Mouse (Mus musculus): ENCODE measurements around the gene Rab35. TPM values are rescaled to one million over a fixed set of nuclear protein-coding genes. Genes with fewer than 3 reads are reported as not detected.

Rab35 gene
- total and polyA plus RNA-seq, 2 experiments, result 5.5 to 21.3 TPM

DNA sequence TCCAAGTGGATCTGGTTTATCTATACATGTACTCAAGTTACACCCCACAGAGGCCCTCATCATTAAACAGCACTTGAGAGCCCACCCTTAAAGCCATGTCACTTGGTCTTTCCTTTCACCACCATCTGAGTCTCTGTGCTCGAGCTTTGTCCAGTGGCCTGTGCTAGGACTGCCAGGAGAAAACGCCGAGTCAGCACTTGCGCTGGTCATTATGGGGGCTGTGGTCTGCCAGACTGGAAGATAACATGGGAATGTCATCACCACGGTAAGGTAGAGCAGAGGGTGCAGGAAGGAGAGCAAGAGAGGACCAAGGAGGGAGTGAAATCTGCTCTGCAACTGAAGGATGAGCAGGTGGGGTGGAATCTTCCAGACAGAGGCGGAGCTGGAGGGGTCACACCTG is 26.6 kb downstream of the Rab35 start:
- Histone ChIP-seq H3K79me2 (ENCODE audit: control insufficient read depth, insufficient read depth, low read length) (no peaks in the 10 kb centered on the region), H3K27ac (replicated peaks; ENCODE audit: insufficient read depth, low read depth, low read length) (no peak overlapping the region), H3K9ac (ENCODE audit: low read depth, low read length) (no peak overlapping the region), H3K36me3 (ENCODE audit: control insufficient read depth, insufficient read depth, low read length) (no peaks in the 10 kb centered on the region), H3K4me1 (ENCODE audit: control insufficient read depth, insufficient read depth, low read length) (no peaks in the 10 kb centered on the region), H3K27me3 (ENCODE audit: control insufficient read depth, insufficient read depth, low read length) (no peaks in the 10 kb centered on the region), H3K4me3 (ENCODE audit: insufficient read depth, low read depth, low read length) (no peak overlapping the region)
- DNase-seq (ENCODE audit: extremely low read depth, low read depth, low spot score), result no peak
- no peak for TF ChIP-seq CTCF (IDR thresholded peaks at IDR 0.05; ENCODE audit: low read depth, low read length)
- TF ChIP-seq POLR2A (IDR thresholded peaks at IDR 0.05; ENCODE audit: extremely low read depth, insufficient read depth, low read length), result no peak
- WGBS, result 77% methylated on average over 6 of the region's 6 CpGs

DNA sequence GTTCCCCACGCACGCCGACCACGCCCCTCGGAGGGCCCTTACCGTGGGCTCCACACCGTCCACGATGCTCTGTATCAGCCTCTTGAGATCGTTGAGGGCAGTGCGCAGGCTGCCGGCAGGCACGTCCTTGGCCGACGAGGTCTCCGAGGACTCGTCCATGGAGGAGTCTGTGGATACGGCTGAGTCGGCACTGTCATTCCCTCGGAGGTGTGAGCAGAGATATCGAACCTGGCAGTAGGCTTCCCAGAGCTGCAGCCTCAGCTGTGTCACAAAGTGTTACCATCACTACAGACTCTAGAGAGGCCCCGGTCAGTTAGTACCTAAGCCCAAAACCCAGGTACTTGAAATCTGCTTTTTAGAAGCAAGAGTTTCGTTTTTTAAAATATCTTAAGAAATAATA is 30.9 kb downstream of the Rab35 start:
- no peak for TF ChIP-seq CTCF (IDR thresholded peaks at IDR 0.05; ENCODE audit: low read depth, low read length)
- no peak for TF ChIP-seq POLR2A (IDR thresholded peaks at IDR 0.05; ENCODE audit: extremely low read depth, insufficient read depth, low read length)
- Histone ChIP-seq H3K9ac (ENCODE audit: low read depth, low read length) (no peak overlapping the region), H3K4me1 (ENCODE audit: control insufficient read depth, insufficient read depth, low read length) (no peaks in the 10 kb centered on the region), H3K27me3 (ENCODE audit: control insufficient read depth, insufficient read depth, low read length) (no peaks in the 10 kb centered on the region), H3K36me3 (ENCODE audit: control insufficient read depth, insufficient read depth, low read length) (no peaks in the 10 kb centered on the region), H3K27ac (replicated peaks; ENCODE audit: insufficient read depth, low read depth, low read length) (no peak overlapping the region), H3K79me2 (ENCODE audit: control insufficient read depth, insufficient read depth, low read length) (no peaks in the 10 kb centered on the region), H3K4me3 (ENCODE audit: insufficient read depth, low read depth, low read length) (no peak overlapping the region)
- no peak for DNase-seq (ENCODE audit: extremely low read depth, low read depth, low spot score)
- WGBS, result 87% methylated on average over 22 of the region's 22 CpGs

GRCm38 (mm10) chr5:115666366-115667065 is 34.8 kb downstream of the Rab35 start:
- TF ChIP-seq CTCF (IDR thresholded peaks at IDR 0.05; ENCODE audit: low read depth, low read length) (no peak), POLR2A (IDR thresholded peaks at IDR 0.05; ENCODE audit: extremely low read depth, insufficient read depth, low read length) (no peak)
- Histone ChIP-seq H3K36me3 (ENCODE audit: control insufficient read depth, insufficient read depth, low read length) (no peaks in the 10 kb centered on the region), H3K27ac (replicated peaks; ENCODE audit: insufficient read depth, low read depth, low read length) (no peak overlapping the region), H3K4me3 (ENCODE audit: insufficient read depth, low read depth, low read length) (no peak overlapping the region), H3K27me3 (ENCODE audit: control insufficient read depth, insufficient read depth, low read length) (no peaks in the 10 kb centered on the region), H3K4me1 (ENCODE audit: control insufficient read depth, insufficient read depth, low read length) (no peaks in the 10 kb centered on the region), H3K9ac (ENCODE audit: low read depth, low read length) (no peak overlapping the region), H3K79me2 (ENCODE audit: control insufficient read depth, insufficient read depth, low read length) (no peaks in the 10 kb centered on the region)
- DNase-seq (ENCODE audit: extremely low read depth, low read depth, low spot score), result no peak
- 81% methylated on average over 8 of the region's 8 CpGs for WGBS

DNA sequence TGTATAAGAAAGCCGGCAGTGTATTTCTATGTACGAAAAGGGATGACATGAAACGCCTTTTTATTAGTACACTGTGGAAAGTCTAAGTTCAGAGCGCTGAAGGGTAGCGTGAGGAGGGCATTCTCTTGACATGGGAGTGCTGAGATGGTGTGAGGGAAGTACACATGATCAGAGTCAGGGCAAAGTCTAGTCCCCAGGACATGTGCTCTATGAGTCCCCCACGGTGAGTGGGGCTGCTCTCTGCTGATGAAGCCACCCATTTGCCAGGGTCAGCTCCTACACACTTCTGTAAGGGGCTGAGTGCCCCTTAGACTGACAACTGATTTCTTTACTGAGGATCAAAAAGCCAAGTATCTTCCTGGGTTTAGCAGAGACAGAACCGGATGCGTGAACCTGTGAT is 35.5 kb downstream of the Rab35 start:
- H3K27ac ChIP-seq (replicated peaks; ENCODE audit: insufficient read depth, low read depth, low read length), result no peak overlapping the region
- H3K9ac ChIP-seq (ENCODE audit: low read depth, low read length), result no peak overlapping the region
- no peaks in the 10 kb centered on the region for H3K27me3 ChIP-seq (ENCODE audit: control insufficient read depth, insufficient read depth, low read length)
- H3K36me3 ChIP-seq (ENCODE audit: control insufficient read depth, insufficient read depth, low read length), result no peaks in the 10 kb centered on the region
- no peak overlapping the region for H3K4me3 ChIP-seq (ENCODE audit: insufficient read depth, low read depth, low read length)
- DNase-seq (ENCODE audit: extremely low read depth, low read depth, low spot score), result no peak
- 88% methylated on average over 8 of the region's 8 CpGs for WGBS
- H3K79me2 ChIP-seq (ENCODE audit: control insufficient read depth, insufficient read depth, low read length), result no peaks in the 10 kb centered on the region
- TF ChIP-seq CTCF (IDR thresholded peaks at IDR 0.05; ENCODE audit: low read depth, low read length), result no peak
- TF ChIP-seq POLR2A (IDR thresholded peaks at IDR 0.05; ENCODE audit: extremely low read depth, insufficient read depth, low read length), result no peak
- H3K4me1 ChIP-seq (ENCODE audit: control insufficient read depth, insufficient read depth, low read length), result no peaks in the 10 kb centered on the region

DNA sequence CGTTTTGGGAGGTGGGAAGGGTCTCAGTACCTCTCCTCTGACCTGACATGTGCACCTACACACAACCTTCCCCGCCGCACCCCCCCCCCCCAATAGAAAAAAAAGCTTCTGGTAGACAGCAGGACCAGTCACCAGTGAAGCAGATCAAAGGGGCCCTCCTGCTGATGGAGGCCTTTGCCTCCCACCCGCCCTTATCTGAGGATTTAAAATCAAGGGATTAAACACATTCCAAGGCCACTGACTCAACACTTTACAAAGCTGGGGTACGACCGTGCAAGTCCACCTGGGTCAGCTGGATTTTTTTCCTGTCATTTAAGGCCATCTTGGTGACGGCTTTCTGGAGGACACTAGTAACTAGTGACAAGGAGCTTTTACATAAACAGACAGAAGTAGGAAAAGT is 36.2 kb downstream of the Rab35 start:
- H3K27me3 ChIP-seq (ENCODE audit: control insufficient read depth, insufficient read depth, low read length), result no peaks in the 10 kb centered on the region
- WGBS, result 74% methylated on average over 7 of the region's 7 CpGs
- TF ChIP-seq POLR2A (IDR thresholded peaks at IDR 0.05; ENCODE audit: extremely low read depth, insufficient read depth, low read length) (no peak), CTCF (IDR thresholded peaks at IDR 0.05; ENCODE audit: low read depth, low read length) (no peak)
- H3K79me2 ChIP-seq (ENCODE audit: control insufficient read depth, insufficient read depth, low read length), result no peaks in the 10 kb centered on the region
- DNase-seq (ENCODE audit: extremely low read depth, low read depth, low spot score), result no peak
- no peaks in the 10 kb centered on the region for H3K4me1 ChIP-seq (ENCODE audit: control insufficient read depth, insufficient read depth, low read length)
- no peak overlapping the region for H3K27ac ChIP-seq (replicated peaks; ENCODE audit: insufficient read depth, low read depth, low read length)
- H3K36me3 ChIP-seq (ENCODE audit: control insufficient read depth, insufficient read depth, low read length), result no peaks in the 10 kb centered on the region
- H3K9ac ChIP-seq (ENCODE audit: low read depth, low read length), result no peak overlapping the region
- no peak overlapping the region for H3K4me3 ChIP-seq (ENCODE audit: insufficient read depth, low read depth, low read length)

DNA sequence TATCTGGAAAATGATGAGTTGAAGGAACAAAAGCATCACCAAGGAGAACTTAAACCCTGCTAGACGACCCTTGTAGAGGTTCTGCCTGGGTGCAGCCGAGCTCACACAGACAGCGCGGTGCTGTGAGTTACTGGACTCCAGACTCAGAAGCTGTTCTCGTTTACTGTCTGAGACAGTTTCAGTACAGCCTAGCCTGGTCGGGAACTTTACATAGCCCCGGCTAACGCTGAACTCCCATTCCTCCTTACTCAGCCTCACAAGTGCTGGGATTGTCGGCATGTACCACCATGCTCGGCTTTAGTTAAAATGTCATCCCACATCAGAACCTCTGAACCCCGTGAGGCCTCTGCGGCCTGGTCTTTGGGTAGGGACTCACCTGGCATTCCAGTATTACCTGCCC is 37.3 kb downstream of the Rab35 start:
- H3K79me2 ChIP-seq (ENCODE audit: control insufficient read depth, insufficient read depth, low read length), result no peaks in the 10 kb centered on the region
- H3K4me1 ChIP-seq (ENCODE audit: control insufficient read depth, insufficient read depth, low read length), result no peaks in the 10 kb centered on the region
- no peak for DNase-seq (ENCODE audit: extremely low read depth, low read depth, low spot score)
- no peak overlapping the region for H3K9ac ChIP-seq (ENCODE audit: low read depth, low read length)
- no peaks in the 10 kb centered on the region for H3K36me3 ChIP-seq (ENCODE audit: control insufficient read depth, insufficient read depth, low read length)
- H3K27ac ChIP-seq (replicated peaks; ENCODE audit: insufficient read depth, low read depth, low read length), result no peak overlapping the region
- H3K4me3 ChIP-seq (ENCODE audit: insufficient read depth, low read depth, low read length), result no peak overlapping the region
- WGBS, result 89% methylated on average over 12 of the region's 12 CpGs
- TF ChIP-seq CTCF (IDR thresholded peaks at IDR 0.05; ENCODE audit: low read depth, low read length) (no peak), POLR2A (IDR thresholded peaks at IDR 0.05; ENCODE audit: extremely low read depth, insufficient read depth, low read length) (no peak)
- H3K27me3 ChIP-seq (ENCODE audit: control insufficient read depth, insufficient read depth, low read length), result no peaks in the 10 kb centered on the region

All from liver, adult 2 months (tissue).